Mouse (Mus musculus) c-Kit-positive CD71-negative TER-119-negative erythroid progenitor cells, embryonic 14.5 days (primary cell): Measurements from ENCODE around the gene Adrb1.

ENCODE experiments used
- DNase-seq: peaks from one replicate; pipeline ENCODE4 v3.0.0-alpha.2; 2013; ENCODE audit warnings: low read depth

Gene Adrb1

DNA sequence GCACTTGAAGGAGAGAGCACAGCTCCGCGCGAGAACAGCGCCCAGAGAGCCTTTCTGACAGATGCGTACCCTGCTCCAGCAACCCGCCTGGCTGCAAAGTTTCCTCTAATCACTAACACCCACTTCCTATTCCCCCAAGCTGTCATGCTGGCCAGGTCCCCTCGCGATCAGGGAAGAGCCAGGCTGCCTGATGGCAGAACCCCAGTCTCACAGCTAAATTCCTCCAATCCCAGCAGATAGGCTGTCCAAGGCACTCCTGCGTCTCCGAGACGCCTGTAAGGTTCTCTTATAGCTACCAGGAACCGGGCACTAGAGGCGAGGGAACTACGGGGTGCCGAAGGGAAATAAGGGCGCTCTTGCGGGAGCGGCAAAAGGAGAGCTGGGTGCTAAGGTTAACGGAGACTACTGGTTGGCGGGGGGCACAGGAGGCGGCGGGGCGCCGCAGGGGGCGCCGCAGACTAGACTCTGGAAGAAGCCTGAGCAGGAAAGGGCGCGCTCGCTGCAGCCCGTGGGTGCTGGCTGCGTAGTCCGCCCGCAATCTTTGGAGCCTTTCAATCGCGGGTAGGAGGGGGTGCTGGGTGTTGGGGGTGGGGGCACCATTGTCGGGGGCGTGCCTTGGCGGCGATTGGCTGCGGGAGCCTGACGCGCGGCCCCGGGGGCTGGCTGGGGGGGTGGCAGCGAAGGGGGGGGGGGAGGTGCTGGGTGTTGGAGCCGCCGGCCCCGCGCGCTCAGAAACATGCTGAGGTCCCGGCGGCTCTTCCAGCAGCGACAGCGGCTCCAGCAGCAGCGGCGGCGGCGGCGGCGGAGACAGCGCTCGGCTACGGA, at the start of gene Adrb1:
Gene Adrb1 (plus strand): TSS at position 813 of the 825 bp plus-strand sequence.
- DNase-seq = no peak

DNA sequence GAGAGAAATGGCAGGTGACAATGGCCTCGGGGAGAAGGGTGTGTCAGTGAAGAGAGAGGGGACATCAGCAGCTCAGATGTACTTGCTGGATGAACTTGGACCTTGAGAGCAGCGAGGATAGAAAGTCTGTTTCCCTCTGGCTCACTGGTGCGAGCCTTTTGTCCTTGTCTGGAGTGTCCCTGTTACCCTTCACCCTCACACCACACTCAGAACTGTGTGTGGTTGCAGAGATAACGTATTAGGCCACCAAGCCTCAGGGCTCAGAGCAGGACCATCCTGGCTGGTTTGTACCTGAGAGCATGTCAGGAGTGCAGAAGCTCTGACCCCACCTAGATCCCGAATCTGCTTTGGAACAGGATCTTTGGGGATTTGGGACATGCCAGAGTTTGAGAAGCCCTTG, 46.3 kb upstream of the Adrb1 start:
- DNase-seq = no peak

DNA sequence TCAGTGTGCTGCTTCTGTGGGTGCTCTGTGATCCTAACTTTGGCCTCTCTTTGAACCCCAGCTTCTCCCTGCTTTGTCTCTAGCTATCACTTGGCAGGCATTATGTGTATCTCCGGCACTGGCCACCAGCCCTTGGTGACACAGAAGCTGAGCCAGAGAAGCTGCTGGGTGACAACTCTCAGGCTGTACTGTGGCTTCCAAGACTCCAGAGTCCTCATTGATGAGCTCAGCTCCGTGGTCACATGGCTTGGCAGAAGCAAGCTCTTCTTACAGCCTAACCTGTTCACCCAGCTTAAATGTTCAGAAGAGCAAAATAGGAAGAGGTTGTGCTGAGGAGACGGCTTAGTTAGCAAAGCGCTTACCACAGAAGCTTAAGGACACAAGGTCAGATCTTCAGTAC, 45.5 kb upstream of the Adrb1 start:
- DNase-seq = no peak

DNA sequence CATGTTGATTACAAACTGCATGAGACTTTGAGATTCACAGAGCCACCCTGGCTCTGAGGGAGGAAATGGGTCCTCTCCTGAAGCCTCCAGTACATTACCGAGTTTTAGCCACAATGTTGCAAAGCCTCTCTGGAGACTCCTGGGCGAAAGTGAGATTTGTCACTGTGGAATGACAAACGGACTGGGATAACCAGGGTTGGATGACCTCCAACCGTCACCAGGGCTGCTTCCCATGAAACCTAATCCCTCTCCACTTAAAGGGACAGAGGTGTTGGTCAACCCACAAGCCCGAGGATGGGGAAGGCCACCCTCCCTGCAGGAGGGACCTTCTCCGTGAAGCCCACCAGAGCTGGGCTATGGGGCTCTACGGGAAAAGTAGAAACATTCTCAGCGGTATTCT, 44.4 kb upstream of the Adrb1 start:
- no peak for DNase-seq

DNA sequence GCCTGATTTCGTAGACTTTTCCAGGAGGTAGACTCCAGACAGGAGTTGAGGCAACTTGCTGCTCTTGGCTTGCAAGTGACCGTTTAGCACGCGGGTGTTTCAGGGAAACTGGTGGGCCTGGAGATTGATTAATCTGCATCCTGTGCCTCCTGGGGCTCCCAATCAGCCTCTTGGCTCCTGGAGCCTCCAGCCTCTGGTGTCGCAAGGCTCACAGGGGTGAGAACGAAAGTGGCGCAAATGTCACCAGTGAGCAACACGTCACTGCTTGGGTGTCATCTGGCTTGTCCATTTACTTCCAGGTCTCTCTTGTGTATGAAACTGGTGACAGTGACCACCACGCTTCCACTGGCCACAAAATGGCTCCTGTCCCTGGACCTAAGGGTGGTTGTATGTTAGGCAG, 43.5 kb upstream of the Adrb1 start:
- no peak for DNase-seq

DNA sequence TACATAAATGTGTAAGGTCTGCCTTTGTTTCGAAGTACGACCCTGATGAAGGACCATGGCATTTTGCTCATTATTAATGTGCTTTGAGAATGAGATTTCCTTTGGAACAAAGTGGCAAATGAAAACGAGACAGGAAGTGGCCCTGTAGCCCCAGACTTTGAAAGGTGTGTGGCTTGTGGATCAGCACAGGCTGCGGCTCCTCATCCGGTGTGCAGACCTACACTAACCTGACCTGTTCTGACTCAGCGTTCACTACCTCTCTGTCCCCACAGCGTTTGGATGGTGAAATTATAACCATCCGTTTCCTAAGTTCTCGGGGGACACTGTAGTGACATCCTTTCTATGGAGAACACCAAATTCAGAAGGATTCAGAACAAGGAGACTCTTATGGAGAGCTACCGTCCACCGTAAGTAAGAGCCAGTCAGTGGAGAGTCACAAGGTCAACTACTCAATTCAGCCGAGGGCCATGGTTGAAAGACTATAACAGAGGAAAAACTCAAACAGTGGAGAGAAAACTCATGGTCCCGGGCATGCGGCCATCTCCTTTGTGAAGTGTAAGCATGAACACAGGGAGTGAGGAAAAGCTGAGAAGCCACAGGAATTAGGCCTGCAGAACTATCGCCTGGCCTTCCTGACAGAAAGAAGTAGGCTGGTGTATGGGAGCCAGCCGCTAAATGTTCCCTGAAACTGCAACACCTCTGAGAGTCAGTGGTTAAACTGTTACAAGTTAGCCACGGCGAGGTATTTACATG, 42.6 kb upstream of the Adrb1 start:
- no peak for DNase-seq

DNA sequence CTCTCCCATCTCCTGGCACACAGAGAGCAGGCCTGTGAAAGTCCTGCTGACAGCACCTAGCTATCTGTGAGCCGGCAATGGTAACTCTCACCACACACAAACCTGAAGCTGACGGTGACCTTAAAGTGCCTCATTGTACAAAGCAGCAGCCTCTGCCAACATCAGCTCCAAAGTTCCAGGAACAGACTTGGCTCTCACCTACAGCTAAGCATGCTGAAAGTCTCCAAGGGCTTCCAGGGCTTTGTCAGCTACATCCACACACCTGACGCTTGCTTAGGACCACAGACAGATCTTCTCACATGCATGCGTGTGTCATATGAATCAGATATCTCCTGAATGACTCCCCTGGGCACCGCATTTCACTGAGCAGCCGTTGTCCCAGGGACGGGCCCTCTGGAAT, 42.0 kb upstream of the Adrb1 start:
- no peak for DNase-seq

DNA sequence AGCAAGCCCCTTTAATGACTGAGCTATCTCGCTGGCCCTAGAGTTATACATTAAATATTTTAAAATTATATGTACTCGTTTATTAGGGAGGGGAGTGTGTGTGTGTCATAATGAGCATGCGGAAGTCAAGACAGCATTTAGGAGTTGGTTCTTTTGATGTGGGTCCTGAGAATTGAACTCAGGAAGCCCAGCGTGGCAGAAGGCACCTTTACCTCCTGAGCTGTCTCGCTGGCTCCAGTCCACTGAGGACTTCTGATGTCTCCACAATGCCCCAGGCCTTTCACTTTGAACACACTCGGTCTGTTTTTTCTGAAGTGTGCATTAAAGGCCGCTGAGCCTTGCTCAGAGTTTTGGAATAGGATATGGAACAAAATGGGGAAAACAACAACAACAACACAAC, 39.7 kb upstream of the Adrb1 start:
- DNase-seq = no peak

DNA sequence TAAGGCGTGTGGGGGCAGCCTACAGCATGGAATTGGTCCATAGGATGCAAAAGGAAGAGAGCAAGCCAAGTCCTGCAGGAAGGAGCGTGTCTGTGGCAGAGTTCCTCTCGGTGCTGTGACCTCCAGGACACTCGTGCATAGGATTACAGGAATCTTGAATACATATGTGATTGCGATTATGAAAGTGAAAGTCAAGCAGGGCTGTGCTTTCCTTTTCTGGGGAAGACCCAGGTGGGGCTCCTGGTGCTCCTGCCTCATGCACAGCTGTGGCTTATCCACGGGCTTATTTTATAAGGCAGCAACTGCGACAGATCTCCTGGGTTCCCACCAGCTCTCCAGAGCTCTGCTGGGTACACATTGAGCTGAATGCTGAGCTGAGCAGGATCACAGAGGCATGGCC, 39.2 kb upstream of the Adrb1 start:
- DNase-seq = no peak

DNA sequence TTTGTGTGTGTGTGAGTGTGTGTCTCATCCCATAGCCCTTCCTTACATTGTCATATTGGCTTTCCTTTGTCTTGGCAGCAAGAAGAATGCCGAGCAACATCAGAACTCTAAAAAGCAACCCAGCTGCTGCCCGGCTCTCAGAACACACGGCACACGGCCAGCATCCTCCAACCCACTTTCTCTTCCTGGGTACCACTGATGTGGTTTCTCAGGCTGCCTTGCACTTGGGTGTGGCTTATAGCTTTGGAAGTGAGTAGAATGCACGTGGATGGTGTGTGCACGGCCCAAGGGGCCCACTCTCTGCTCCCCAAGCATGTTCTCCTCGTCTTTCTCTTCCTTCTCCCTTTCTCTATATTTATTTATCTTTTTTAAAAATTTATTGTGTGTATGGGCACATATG, 36.5 kb upstream of the Adrb1 start:
- DNase-seq = no peak

DNA sequence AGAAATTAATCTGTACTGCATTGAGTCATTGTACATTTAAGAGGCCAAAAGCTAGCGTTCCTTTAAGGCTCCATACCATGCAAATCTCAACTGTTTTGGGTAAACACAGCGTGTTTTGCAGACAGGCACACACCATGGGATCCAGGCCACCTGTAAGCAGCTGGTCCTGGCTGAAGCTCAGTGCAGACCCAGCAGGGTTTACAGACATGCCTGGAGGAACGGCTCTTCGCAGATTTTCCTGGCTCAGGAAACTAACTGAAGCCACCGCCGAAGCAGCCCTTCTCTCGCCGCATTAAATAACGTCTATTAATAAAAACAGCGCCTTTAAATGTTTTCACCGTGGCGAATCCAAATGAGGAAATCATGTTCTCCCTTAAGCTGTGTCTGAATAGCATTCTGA, 35.8 kb upstream of the Adrb1 start:
- no peak for DNase-seq

DNA sequence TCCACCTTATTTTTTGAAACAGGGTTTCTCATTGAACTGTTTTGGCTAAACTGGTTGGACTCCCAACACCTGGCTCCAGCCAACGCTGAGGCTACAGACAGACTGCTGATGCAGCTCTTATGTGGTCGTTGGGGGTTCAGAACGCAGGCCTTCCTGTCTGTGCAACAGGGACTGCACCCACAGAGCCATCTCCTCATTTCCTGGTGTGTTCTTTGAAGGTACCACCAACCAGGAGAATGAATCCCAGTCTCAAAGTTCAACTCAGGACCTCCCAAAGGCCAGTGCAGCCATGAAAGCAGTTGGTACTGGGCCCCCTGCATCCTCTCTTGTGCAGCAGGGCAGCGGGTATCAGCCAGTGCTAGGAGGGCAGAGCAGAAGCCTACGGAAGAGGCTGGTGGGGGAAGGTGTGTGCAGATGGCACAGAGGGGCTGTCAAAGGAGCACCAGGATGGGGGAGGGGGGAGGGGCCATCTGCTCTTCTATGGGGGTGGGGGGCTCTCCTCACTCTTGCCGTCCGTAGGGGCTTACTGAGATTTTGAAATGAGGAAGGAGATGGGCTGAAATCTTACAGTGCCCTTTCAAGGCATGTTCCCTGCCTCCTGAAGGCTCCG, 34.9 kb upstream of the Adrb1 start:
- no peak for DNase-seq

DNA sequence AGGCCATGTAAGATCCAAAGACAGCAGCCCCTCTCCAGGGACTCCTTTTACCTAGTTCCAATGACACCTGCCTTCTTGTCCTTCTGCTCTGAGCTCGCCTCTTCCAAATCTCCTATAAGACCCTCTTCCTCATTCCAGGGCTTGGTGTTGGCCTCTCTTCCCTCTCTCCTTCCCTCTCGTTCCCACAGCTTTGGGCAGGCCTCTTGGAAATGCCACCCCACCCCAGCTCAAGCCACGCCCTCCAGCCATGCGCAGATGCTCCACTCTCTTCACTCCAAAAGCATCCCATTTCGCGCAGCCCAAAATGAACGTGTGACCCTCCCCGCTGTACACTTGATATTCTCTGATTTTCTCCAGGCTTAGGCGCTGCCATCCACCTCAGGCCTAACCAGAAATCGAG, 34.3 kb upstream of the Adrb1 start:
- no peak for DNase-seq

DNA sequence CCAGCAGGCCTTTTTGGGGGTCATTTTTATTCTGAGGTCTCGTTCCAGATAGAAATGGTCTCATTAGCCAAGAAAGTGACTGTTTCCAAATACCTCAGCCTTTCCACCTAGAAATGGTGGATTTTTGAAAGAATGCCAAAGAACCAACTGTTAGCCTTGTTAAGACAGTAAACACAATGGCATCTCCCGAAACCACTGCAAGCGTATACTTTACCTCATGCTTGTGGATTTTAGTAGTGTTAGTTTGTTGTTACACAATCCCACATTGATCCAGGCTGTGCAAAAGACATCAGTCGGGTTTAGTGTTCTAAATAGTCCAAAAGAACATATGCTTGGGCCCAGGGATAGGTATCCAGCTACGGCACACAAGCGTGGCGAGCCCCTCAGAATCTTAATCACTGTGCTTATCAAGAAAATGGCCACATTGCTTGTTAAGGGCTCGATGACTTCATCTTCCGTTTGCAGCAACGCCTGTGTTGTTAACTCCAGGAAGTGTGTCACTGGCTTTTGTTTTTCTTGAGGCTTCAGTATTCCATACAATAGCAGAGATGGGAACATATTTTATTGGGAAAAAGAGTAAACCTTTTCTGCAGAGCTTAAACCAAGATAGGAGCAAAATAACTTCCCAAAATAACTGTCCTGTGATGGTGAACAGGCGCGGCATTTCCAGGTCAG, 33.2 kb upstream of the Adrb1 start:
- DNase-seq = no peak

DNA sequence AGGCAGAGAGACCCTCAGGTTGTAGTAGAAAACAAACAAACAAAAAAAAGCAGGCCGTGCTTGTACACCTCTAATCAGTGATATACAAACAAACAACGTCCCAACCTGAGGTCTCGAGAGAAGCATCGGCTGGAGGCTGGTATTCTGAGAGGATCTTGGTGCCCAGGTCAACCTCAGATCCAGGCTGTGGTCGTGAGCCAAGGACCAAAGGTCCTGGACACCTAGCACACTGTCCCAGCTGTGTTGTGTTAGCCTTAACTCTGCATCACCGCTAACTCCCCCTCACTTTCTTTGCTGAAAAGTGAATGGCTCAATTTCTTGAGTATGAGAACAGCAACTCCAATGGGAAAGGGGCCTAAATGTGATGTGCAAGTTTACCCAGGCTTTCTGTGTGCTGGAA, 32.5 kb upstream of the Adrb1 start:
- no peak for DNase-seq

DNA sequence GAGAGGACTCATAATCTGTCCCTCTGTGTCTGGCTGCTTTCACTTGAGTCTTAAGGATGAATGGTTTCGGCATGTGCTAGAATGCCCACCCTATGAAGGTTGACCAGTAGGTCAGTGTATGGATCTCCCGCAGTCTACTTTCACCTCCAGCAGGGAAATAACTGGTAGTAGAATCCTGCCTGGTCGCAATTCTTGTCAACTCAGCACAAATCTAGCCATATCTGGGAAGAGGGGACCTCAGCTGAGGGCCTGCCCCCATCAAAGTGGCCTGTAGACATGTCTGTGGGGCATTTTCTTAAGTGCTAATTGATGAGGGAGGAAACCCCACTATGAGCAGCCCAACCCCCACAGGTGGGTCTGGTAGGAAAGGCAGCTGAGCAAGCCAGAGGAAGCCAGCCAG, 30.9 kb upstream of the Adrb1 start:
- DNase-seq = no peak

DNA sequence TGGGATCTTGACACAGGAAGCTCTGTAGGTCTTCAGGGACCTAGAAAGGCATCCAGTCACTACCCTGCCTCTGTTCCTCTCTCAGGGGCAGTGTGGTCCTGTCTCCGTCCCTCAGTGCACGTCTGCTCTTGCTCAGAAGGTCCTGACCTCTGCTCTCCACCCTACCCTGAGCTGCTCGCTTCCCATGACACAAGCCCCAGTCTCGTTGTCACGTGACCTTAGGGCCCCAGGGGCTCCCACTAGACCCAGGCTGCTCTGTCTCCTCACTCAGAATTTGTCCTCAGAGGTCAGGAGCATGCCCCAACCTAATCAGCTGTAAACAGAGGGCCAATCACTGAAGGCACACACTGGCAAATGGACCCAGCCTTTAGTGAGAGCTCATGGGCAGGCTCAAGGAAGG, 29.5 kb upstream of the Adrb1 start:
- no peak for DNase-seq

DNA sequence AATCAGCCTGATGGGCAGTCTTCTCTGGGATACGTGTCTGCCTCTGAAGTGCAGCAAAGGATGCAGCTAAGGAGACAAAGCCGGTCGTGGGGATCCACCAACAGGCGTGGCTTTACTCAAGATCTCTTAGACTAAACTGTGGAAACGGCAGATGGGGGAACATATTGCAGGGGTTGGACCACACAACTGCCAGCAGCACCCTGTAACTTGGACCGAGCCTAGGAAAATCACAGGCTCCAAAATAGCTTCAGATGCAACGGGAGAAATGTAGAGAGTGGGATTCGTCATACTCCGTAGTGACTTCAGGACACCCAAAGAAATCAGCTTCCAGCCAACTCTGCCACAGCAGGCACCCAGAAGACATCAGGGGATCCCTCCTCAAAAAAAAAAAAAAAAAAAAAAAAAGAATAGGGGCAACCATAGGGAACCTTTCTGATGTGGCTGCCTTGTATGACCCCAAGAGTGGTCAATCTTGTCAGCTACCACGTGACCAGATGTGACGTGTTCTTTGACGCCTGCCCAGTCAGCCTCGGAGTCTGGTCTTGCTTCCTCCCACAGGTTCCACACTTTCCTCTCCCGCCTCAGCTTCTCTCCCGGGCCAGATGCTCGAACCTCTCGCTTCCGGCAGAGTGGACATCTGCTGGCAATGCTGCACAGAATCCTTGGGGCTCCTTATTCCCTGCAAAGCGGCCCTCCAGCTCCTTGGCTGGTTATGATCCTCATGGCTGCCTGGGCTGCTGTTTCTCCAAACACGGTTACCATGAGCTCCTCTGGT, 24.4 kb upstream of the Adrb1 start:
- no peak for DNase-seq

DNA sequence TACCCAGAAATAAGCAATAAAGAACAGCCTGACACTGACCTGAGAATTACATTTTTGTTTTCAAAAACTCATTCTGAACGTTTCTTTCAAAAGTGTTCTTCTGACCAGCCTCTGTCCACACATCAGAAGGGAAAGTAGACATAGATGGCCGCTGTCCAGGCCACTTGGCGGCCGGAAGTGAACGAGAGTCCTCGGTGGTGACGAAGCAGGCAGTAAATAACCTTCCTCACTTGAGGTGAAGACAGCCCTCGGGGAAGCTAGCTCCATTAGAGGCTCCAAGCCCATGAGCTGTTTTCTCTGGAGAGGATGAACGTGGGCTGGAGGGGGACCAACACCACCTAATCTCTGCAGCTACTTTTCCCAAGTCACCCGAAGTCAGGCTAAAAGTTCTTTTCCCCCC, 21.2 kb upstream of the Adrb1 start:
- no peak for DNase-seq

DNA sequence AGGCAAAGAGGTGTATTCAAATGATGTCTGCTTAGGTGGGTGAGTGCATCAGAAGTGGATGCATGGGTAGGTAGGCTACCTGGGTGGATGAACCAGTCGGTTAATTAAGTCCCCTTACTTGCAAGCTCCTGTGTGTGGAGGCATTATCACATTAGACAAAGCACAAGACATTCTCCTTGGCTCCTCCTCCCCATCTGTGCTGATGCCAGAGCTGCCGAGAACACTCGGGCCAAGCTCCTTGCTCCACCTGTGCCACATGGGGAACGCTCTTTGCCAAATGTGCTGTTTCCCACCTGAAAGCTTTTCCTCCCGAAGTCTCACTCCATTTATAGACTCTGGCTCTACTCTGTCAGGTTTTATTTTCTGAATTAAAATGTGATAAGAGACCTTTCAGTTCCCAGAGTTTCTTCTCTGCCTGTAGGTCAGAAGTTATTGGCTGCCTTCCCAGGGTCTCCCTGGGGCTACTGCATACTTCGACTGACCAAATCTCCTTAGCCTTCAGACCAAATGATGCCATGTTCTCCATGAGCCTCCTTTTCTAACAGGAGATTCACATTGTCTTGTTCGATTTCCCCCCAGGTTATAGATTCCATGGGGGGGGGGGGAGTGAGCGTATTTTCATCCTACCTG, 20.5 kb upstream of the Adrb1 start:
- DNase-seq = no peak

DNA sequence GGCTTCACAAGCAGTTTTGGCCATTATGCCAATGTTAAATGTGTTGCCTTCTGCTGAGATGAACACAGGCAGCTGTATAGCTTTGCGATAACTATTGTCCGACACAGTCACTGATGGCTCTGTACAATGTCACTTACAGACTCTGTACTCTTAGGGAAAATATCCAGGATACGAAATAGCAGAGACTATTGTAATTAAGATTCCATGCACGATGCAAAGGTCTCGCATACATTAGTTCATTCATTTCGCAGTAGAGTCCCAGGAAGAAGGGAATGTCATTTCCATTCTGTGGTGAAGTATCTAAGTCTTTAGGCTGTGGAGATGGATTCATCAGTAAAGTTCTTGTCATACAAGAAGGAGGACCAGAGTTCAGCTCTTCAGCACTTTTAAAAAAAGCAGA, 20.0 kb upstream of the Adrb1 start:
- DNase-seq = no peak
